Mouse (Mus musculus) thymus, adult 2 months (tissue): ENCODE data around the gene Zdhhc9.

Source experiments
- CTCF ChIP-seq: fragments of 200-500 bp; IDR thresholded peaks from 2 replicates; pipeline ENCODE4 v1.5.1; 2012; ENCODE audit warnings: mild to moderate bottlenecking, control low read depth, low read length, moderate library complexity, borderline replicate concordance; ENCODE audit not compliant: control insufficient read depth, poor library complexity, insufficient read depth; ENCODE audit errors: extremely low read depth
- POLR2A ChIP-seq: fragments of 200-500 bp; IDR thresholded peaks from 2 replicates; pipeline ENCODE4 v1.6.1; 2012; ENCODE audit warnings: mild to moderate bottlenecking, low read length, control low read depth, moderate library complexity; ENCODE audit not compliant: control insufficient read depth, poor library complexity, insufficient read depth; ENCODE audit errors: extremely low read depth

DNA sequence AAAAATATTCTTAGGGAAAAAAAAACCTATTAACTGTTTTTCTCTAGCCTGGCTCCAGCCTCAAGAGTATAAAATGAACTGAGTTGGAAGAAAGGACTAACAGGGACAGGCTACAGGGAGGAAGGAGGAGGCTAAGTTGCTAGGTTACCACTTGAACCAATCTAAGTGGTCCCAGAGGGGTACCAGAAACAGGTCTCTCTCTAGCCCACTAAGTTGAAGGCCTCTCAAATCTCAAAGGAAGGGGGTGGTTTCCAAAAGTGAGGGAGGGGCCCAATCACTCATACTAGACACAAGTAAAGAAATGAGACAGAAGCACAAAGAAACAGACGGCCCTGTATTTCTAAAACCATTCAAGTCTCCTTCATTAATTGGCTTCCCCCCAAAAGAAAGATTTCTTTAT, 38.8 kb downstream of the Zdhhc9 start:
- TF ChIP-seq CTCF (no peak), POLR2A (no peak)
